Mouse (Mus musculus): Measurements from ENCODE around the gene Rbm8a. TPM values are rescaled to one million over a fixed set of nuclear protein-coding genes. Genes with fewer than 3 reads are reported as not detected.
A peak's percentile ranks its signal among the peaks of the same experiment; 100 is the strongest.

Rbm8a gene
- polyA plus RNA-seq (2014; fragmentation: Nextera tagmentation; extraction: Ambion mirVana), result 176 and 196 TPM in 2 replicates

GRCm38 (mm10) chr3:96629729-96630600 is at the start of gene Rbm8a:
Gene Rbm8a, plus strand, starts transcription at chr3:96629933.
- H3K4me2 ChIP-seq, result peak within 1 kb of the TSS; percentile 76
- H3K27me3 ChIP-seq (replicated peaks; ENCODE audit: control insufficient read depth, insufficient read depth, low read length), result no peaks in the 10 kb centered on the region
- H3K27ac ChIP-seq (ENCODE audit: low read depth, low read length), result peak within 1 kb of the TSS; percentile 49; the same call in 1 of the 2 replicates
- peaks cover 11% of the 10 kb centered on the region for H3K4me1 ChIP-seq (replicated peaks; ENCODE audit: control insufficient read depth, insufficient read depth, low read length)
- DNase-seq (ENCODE audit: low spot score) (peak; percentile 91), ATAC-seq (replicated peaks; ENCODE audit: low FRiP score) (peak; percentile 92)
- peak within 1 kb of the TSS; percentile 80 for H3K4me3 ChIP-seq (ENCODE audit: low read depth, low read length)
- peaks cover 9% of the 10 kb centered on the region for H3K36me3 ChIP-seq (ENCODE audit: control insufficient read depth, insufficient read depth, low read length)
- no peaks in the 10 kb centered on the region for H3K9me3 ChIP-seq (ENCODE audit: control insufficient read depth, low read length)
- under 1% methylated on average over 48 of the region's 48 CpGs for WGBS
- peak within 1 kb of the TSS; percentile 85 for H3K9ac ChIP-seq (ENCODE audit: low read depth, low read length)

GRCm38 (mm10) chr3:96581141-96581540 is 48.6 kb upstream of the Rbm8a start:
- no peaks in the 10 kb centered on the region for H3K9me3 ChIP-seq (ENCODE audit: control insufficient read depth, low read length)
- H3K36me3 ChIP-seq (ENCODE audit: control insufficient read depth, insufficient read depth, low read length), result no peaks in the 10 kb centered on the region
- H3K9ac ChIP-seq (ENCODE audit: low read depth, low read length), result no peak overlapping the region
- DNase-seq (ENCODE audit: low spot score) (no peak), ATAC-seq (replicated peaks; ENCODE audit: low FRiP score) (no peak)
- no peak overlapping the region for H3K4me3 ChIP-seq (ENCODE audit: low read depth, low read length)
- peaks cover 28% of the 10 kb centered on the region for H3K4me1 ChIP-seq (replicated peaks; ENCODE audit: control insufficient read depth, insufficient read depth, low read length)
- H3K4me2 ChIP-seq, result no peak overlapping the region; the same call in 1 of the 2 replicates
- no peak overlapping the region for H3K27ac ChIP-seq (ENCODE audit: low read depth, low read length)
- WGBS, result 50% methylated on average over 6 of the region's 6 CpGs
- no peaks in the 10 kb centered on the region for H3K27me3 ChIP-seq (replicated peaks; ENCODE audit: control insufficient read depth, insufficient read depth, low read length)

DNA sequence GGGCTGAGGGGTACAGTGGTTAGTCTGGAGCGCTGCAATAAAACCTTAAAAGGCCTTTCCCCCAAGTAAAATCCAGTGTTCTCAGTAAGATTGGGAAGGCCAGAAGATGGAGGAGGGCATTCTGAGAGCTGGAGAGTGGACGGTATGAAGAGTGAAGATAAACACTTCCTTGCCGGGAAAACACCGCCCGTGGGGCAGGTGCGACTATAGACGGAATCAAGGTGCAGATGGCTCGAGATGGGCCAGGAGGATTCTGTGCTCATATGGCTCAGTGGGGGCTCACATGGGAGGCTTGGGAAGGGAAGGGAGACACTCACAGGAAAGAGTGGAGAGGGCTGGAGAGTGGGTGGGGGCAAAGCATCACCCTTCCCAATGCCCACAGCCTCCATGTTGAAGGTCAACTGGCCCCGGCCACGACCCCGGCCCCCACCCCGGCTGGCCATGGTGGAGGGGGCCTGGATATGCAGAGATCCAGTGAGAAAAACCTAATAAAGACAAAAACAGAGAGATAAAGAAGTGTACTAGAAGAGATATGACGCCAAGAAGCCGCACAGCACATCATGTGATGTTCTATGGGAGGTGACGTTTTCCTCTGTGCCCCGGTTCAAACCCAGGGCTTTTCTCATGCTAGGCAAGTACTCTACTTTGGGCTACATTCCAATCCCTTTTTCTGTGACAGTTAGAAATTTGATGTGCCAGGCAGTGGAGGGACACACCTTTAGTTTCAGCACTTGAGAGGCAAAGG is 47.8 kb upstream of the Rbm8a start:
- no peak for ATAC-seq (replicated peaks; ENCODE audit: low FRiP score)

GRCm38 (mm10) chr3:96583386-96583785 is 46.3 kb upstream of the Rbm8a start:
- WGBS, result 91% methylated on average over 5 of the region's 5 CpGs
- no peak for ATAC-seq (replicated peaks; ENCODE audit: low FRiP score)
- H3K36me3 ChIP-seq (ENCODE audit: control insufficient read depth, insufficient read depth, low read length), result no peaks in the 10 kb centered on the region

More for the DNA sequence above, 47.8 kb upstream of the Rbm8a start:
- 83% methylated on average over 16 of the region's 16 CpGs for WGBS
- Histone ChIP-seq H3K4me2 (no peak overlapping the region), H3K9me3 (ENCODE audit: control insufficient read depth, low read length) (no peaks in the 10 kb centered on the region), H3K36me3 (ENCODE audit: control insufficient read depth, insufficient read depth, low read length) (no peaks in the 10 kb centered on the region), H3K27ac (ENCODE audit: low read depth, low read length) (no peak overlapping the region), H3K4me1 (replicated peaks; ENCODE audit: control insufficient read depth, insufficient read depth, low read length) (peaks cover 20% of the 10 kb centered on the region), H3K27me3 (replicated peaks; ENCODE audit: control insufficient read depth, insufficient read depth, low read length) (no peaks in the 10 kb centered on the region), H3K4me3 (ENCODE audit: low read depth, low read length) (no peak overlapping the region), H3K9ac (ENCODE audit: low read depth, low read length) (no peak overlapping the region)
- DNase-seq (ENCODE audit: low spot score), result no peak

DNA sequence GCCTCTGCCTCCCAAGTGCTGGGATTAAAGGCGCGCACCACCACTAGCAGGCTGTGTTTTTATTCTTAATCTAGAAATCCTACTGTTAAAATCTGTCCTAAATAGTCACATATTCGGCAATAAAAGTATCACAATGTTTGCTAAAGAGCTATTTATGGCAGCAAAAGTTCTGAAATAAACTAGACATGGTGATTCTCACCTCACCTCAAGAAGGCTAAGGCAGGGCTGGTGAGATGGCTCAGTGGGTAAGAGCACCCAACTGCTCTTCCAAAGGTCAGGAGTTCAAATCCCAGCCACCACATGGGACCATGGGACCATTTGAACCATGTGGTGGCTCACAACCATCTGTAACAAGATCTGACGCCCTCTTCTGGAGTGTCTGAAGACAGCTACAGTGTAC is 39.1 kb upstream of the Rbm8a start:
- H3K9ac ChIP-seq (ENCODE audit: low read depth, low read length), result no peak overlapping the region
- H3K4me3 ChIP-seq (ENCODE audit: low read depth, low read length), result no peak overlapping the region
- no peak overlapping the region for H3K4me2 ChIP-seq
- no peak overlapping the region for H3K27ac ChIP-seq (ENCODE audit: low read depth, low read length)
- H3K9me3 ChIP-seq (ENCODE audit: control insufficient read depth, low read length), result no peaks in the 10 kb centered on the region
- no peak for DNase-seq (ENCODE audit: low spot score)
- peaks cover 7% of the 10 kb centered on the region; the same call in 1 of the 2 replicates for H3K4me1 ChIP-seq (replicated peaks; ENCODE audit: control insufficient read depth, insufficient read depth, low read length)
- peaks cover 10% of the 10 kb centered on the region for H3K27me3 ChIP-seq (replicated peaks; ENCODE audit: control insufficient read depth, insufficient read depth, low read length)
- ATAC-seq (replicated peaks; ENCODE audit: low FRiP score), result no peak
- 80% methylated on average over 4 of the region's 4 CpGs for WGBS
- no peaks in the 10 kb centered on the region for H3K36me3 ChIP-seq (ENCODE audit: control insufficient read depth, insufficient read depth, low read length)

More at GRCm38 (mm10) chr3:96583386-96583785, 46.3 kb upstream of the Rbm8a start:
- no peak overlapping the region for H3K4me3 ChIP-seq (ENCODE audit: low read depth, low read length)
- H3K27ac ChIP-seq (ENCODE audit: low read depth, low read length), result no peak overlapping the region
- no peaks in the 10 kb centered on the region for H3K9me3 ChIP-seq (ENCODE audit: control insufficient read depth, low read length)
- no peak overlapping the region for H3K9ac ChIP-seq (ENCODE audit: low read depth, low read length)
- no peaks in the 10 kb centered on the region for H3K27me3 ChIP-seq (replicated peaks; ENCODE audit: control insufficient read depth, insufficient read depth, low read length)
- no peak for DNase-seq (ENCODE audit: low spot score)
- peaks cover 15% of the 10 kb centered on the region for H3K4me1 ChIP-seq (replicated peaks; ENCODE audit: control insufficient read depth, insufficient read depth, low read length)
- H3K4me2 ChIP-seq, result no peak overlapping the region

GRCm38 (mm10) chr3:96593374-96593773 is 36.4 kb upstream of the Rbm8a start:
- Histone ChIP-seq H3K4me1 (replicated peaks; ENCODE audit: control insufficient read depth, insufficient read depth, low read length) (peaks cover 26% of the 10 kb centered on the region), H3K9me3 (ENCODE audit: control insufficient read depth, low read length) (no peaks in the 10 kb centered on the region), H3K36me3 (ENCODE audit: control insufficient read depth, insufficient read depth, low read length) (no peaks in the 10 kb centered on the region), H3K27ac (ENCODE audit: low read depth, low read length) (peak overlapping the region; percentile 56; the same call in 1 of the 2 replicates), H3K27me3 (replicated peaks; ENCODE audit: control insufficient read depth, insufficient read depth, low read length) (peaks cover 37% of the 10 kb centered on the region), H3K4me3 (ENCODE audit: low read depth, low read length) (peak overlapping the region; percentile 66), H3K4me2 (peak overlapping the region; percentile 85), H3K9ac (ENCODE audit: low read depth, low read length) (peak overlapping the region; percentile 72)
- DNase-seq (ENCODE audit: low spot score), result no peak
- 2% methylated on average over 10 of the region's 10 CpGs for WGBS
- ATAC-seq (replicated peaks; ENCODE audit: low FRiP score), result no peak

- peak within 1 kb of the TSS; percentile 72 for H3K9ac ChIP-seq (ENCODE audit: low read depth, low read length)
- peaks cover 31% of the 10 kb centered on the region for H3K4me1 ChIP-seq (replicated peaks; ENCODE audit: control insufficient read depth, insufficient read depth, low read length)
- H3K4me2 ChIP-seq, result peak within 1 kb of the TSS; percentile 85
- under 1% methylated on average over 38 of the region's 38 CpGs for WGBS
- H3K9me3 ChIP-seq (ENCODE audit: control insufficient read depth, low read length), result no peaks in the 10 kb centered on the region
- ATAC-seq (replicated peaks; ENCODE audit: low FRiP score) (peak; percentile 95), DNase-seq (ENCODE audit: low spot score) (peak; percentile 95)
- peak within 1 kb of the TSS; percentile 56; the same call in 1 of the 2 replicates for H3K27ac ChIP-seq (ENCODE audit: low read depth, low read length)
- H3K27me3 ChIP-seq (replicated peaks; ENCODE audit: control insufficient read depth, insufficient read depth, low read length), result peaks cover 43% of the 10 kb centered on the region
- peak within 1 kb of the TSS; percentile 66 for H3K4me3 ChIP-seq (ENCODE audit: low read depth, low read length)
- no peaks in the 10 kb centered on the region for H3K36me3 ChIP-seq (ENCODE audit: control insufficient read depth, insufficient read depth, low read length)
Observed at GRCm38 (mm10) chr3:96593790-96594560, 35.8 kb upstream of the Rbm8a start, which contains the start of gene Polr3gl. Gene Polr3gl, minus strand, starts transcription at chr3:96594181.

DNA sequence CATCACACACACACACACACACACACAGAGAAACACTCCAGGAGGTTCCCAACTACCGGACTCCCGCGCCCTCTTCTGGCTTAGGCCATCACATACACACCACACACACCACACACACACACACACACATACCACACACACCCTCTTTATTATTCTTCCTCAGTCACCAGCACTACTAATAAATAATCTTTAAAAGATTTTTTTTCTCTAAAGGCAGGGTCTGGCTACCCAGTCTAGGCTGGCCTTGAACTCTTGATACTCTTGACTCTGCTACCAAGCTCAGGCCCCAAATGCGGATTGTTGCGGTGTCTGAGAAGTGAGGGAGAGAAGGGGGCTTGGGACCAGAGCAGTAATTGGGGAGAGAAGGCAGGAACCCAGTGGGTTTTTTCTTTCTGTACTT is 34.9 kb upstream of the Rbm8a start:
- H3K4me1 ChIP-seq (replicated peaks; ENCODE audit: control insufficient read depth, insufficient read depth, low read length), result peaks cover 33% of the 10 kb centered on the region
- peaks cover 51% of the 10 kb centered on the region for H3K27me3 ChIP-seq (replicated peaks; ENCODE audit: control insufficient read depth, insufficient read depth, low read length)
- H3K9ac ChIP-seq (ENCODE audit: low read depth, low read length), result no peak overlapping the region
- ATAC-seq (replicated peaks; ENCODE audit: low FRiP score) (no peak), DNase-seq (ENCODE audit: low spot score) (no peak)
- H3K9me3 ChIP-seq (ENCODE audit: control insufficient read depth, low read length), result no peaks in the 10 kb centered on the region
- H3K4me3 ChIP-seq (ENCODE audit: low read depth, low read length), result no peak overlapping the region
- no peaks in the 10 kb centered on the region for H3K36me3 ChIP-seq (ENCODE audit: control insufficient read depth, insufficient read depth, low read length)
- 82% methylated on average over 5 of the region's 5 CpGs for WGBS
- H3K27ac ChIP-seq (ENCODE audit: low read depth, low read length), result no peak overlapping the region
- H3K4me2 ChIP-seq, result no peak overlapping the region
